Mouse (Mus musculus) gastrocnemius, postnatal 14 days (tissue): Measurements from ENCODE around the gene Gm8108. TPM values are rescaled to one million over a fixed set of nuclear protein-coding genes. Genes with fewer than 3 reads are reported as not detected.
A peak's percentile ranks its signal among the peaks of the same experiment; 100 is the strongest.
"Not testable (repeated sequence)": the region's sequence is repeated elsewhere in the genome, so short reads cannot be mapped to it uniquely, and the experiment has no call there.

Source experiments
- DNase-seq: peaks from one replicate; pipeline ENCODE4 v3.0.0; 2021; ENCODE audit warnings: mixed read lengths
- intact Hi-C: fragments of 180-260 bp; cut with DNase I; formaldehyde crosslinking; loops from one replicate; pipeline ENCODE4 v1.15.1; 2025; ENCODE audit warnings: low total_unique reads
- long read RNA-seq, 2 experiments: library from polyadenylated mRNA; stranded (forward); transcript quantifications; one replicate each; pipeline ENCODE4 v2.0.0; 2021
- total RNA-seq, 2 experiments: library from RNA; stranded (reverse); gene quantifications; 2 replicates each; pipeline ENCODE4 v1.2.3; 2021

Gm8108 gene
- 1 to 10 TPM; 1.1 TPM for total RNA-seq
- long read RNA-seq, experiment 1, partial matches to known transcripts: 0 of 1 reads
- long read RNA-seq, experiment 1, other reads (novel, unspliced or antisense): 1 of 1 reads
- long read RNA-seq, experiment 2, partial matches to known transcripts: 0 of 3 reads
- long read RNA-seq, experiment 2, other reads (novel, unspliced or antisense): 3 of 3 reads

- peak; percentile 14 for DNase-seq
- intact Hi-C loops: not testable (repeated sequence)
Measured at GRCm38 (mm10) chr14:4110426-4110825, at the start of gene Gm8108. Gm8108 (plus strand) TSS chr14:4110526.

GRCm38 (mm10) chr14:4083820-4084219, 26.5 kb upstream of the Gm8108 start, which contains the start of gene Gm3115:
Gm3115 (plus strand) TSS chr14:4084120.
- intact Hi-C loops, DNase-seq: not testable (repeated sequence)

- peak; percentile 2 for DNase-seq
- intact Hi-C loops: not testable (repeated sequence)
Measured at GRCm38 (mm10) chr14:4141646-4142045, 31.3 kb downstream of the Gm8108 start.

GRCm38 (mm10) chr14:4164730-4165129, 54.4 kb downstream of the Gm8108 start, which contains the start of gene Gm3127:
Gm3127 (plus strand) TSS chr14:4165030.
- intact Hi-C loops, DNase-seq: not testable (repeated sequence)

- not testable (repeated sequence) for DNase-seq
Measured at GRCm38 (mm10) chr14:4182030-4182429, 71.7 kb downstream of the Gm8108 start.

More at GRCm38 (mm10) chr14:4182030-4182429, 71.7 kb downstream of the Gm8108 start:
- intact Hi-C loops: not testable (repeated sequence)

Other genes starting within 250 kb of the Gm8108 start
- not detected for gene Gm2916, start 226.4 kb upstream of the Gm8108 start, total RNA-seq
- not detected for gene Gm3029, start 178.8 kb upstream of the Gm8108 start, total RNA-seq
- gene Gm3095, start 147.0 kb upstream of the Gm8108 start, total RNA-seq: under 1 TPM in 1 of 2 experiments, not detected in 1; 0.29 TPM
- not detected for gene Gm3099, start 112.1 kb upstream of the Gm8108 start, total RNA-seq
- gene Gm5796, start 86.6 kb upstream of the Gm8108 start, total RNA-seq: 1 to 10 TPM; 1.2 to 1.5 TPM
- under 1 TPM; 0.14 to 0.18 TPM for gene Gm3115, start 26.4 kb upstream of the Gm8108 start, total RNA-seq
- not detected for gene Gm3127, start 54.5 kb downstream of the Gm8108 start, total RNA-seq
- gene Gm2974, start 72.0 kb downstream of the Gm8108 start, total RNA-seq: not detected
- gene Gm3138, start 139.1 kb downstream of the Gm8108 start, total RNA-seq: not detected
- gene Gm3149, start 206.8 kb downstream of the Gm8108 start, total RNA-seq: not detected
- under 1 TPM in 1 of 2 experiments, not detected in 1; 0.18 TPM for gene 2610042L04Rik, start 224.2 kb downstream of the Gm8108 start, total RNA-seq